Mouse (Mus musculus) olfactory bulb, adult 2 months (tissue): ENCODE measurements around the gene Chd1l.

Experiments
- CTCF ChIP-seq: fragments of 200-500 bp; IDR thresholded peaks from 2 replicates; pipeline ENCODE4 v1.5.1; 2012; ENCODE audit warnings: low read depth, mild to moderate bottlenecking, low read length, moderate library complexity; ENCODE audit not compliant: insufficient read depth
- POLR2A ChIP-seq: fragments of 200-500 bp; IDR thresholded peaks from 2 replicates; pipeline ENCODE4 v1.6.1; 2012; ENCODE audit warnings: mild to moderate bottlenecking, low read depth, low read length, moderate library complexity; ENCODE audit not compliant: insufficient read depth

GRCm38 (mm10) chr3:97596796-97597195, 13.2 kb downstream of the Chd1l start:
- no peak for TF ChIP-seq CTCF
- no peak for TF ChIP-seq POLR2A
